In genomic region chr11:24162056-24162455, GRCm38 (mm10) we compare ENCODE assay signal across 1 mouse cellular context.
TF ChIP-seq lines count a peak whose summit lies in the region.

No protein-coding gene starts in this region.

TF ChIP-seq in MEL, 35 proteins besides CTCF, POLR2A, EP300 and RAD21 (continued from another document):
- TF ChIP-seq ETS1 (IDR thresholded peaks at IDR 0.05; ENCODE audit: low read depth, low read length) (no peak), USF2 (IDR thresholded peaks at IDR 0.05; ENCODE audit: borderline replicate concordance in 1 of 2, insufficient read depth in 1 of 2, low read depth in 1 of 2, low read length in 2 of 2) (no peak), USF1 (IDR thresholded peaks at IDR 0.05; ENCODE audit: low read depth, low read length) (no peak)
